Comparison of ENCODE assay signal across 22 mouse cellular contexts in the genomic region with DNA sequence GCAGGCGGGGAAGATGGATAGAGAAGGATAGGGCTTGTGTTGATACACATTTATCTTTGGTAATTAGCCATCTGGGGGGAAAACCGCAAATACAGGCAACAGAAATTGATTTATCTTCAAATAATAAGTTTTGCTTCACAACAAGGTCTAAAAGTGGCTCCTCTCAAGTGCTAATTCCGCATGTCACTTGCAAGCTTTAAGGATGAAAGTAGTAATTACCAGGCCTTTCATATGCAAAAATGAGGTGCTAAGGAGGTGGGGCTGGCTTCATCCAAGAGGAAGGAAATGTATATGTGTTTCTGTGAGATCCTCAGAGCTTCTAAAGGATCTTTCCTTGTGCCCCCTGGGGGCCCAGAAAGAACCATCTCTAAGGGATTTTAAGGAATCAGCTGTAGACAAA.
DNase-seq lines count a peak whose midpoint lies in the region; ATAC-seq and TF ChIP-seq lines count a peak whose summit lies in the region.
"Had no signal": no experiment of that assay in that cellular context is flagged by ENCODE, and none has a peak within 500 bp of the region (broad histone marks: within the 10 kb centered on the region; RNA-seq: fewer than 3 reads in every experiment).

No protein-coding gene starts in this region.

- in situ Hi-C loops in ES-E14 (cut with MboI; ENCODE audit: low sequenced_read_pairs in 2 of 2, unreplicated experiment in 2 of 2), result no loop called here

- TF ChIP-seq CTCF in brain, embryonic 14.5 days (IDR thresholded peaks at IDR 0.05; ENCODE audit: borderline replicate concordance, extremely low read depth, insufficient read depth, insufficient read length), result no peak
- no peak for TF ChIP-seq CTCF in forebrain, postnatal 0 days (IDR thresholded peaks at IDR 0.05; ENCODE audit: low read depth)

- DNase-seq in forebrain, embryonic 11.5 days (ENCODE audit: low spot score), result no peak
- DNase-seq in ES-E14 (ENCODE audit: low read depth, low spot score), result peak; percentile 49
- DNase-seq in brain, embryonic 14.5 days (ENCODE audit: low read depth), result peak; percentile 90
- DNase-seq in forebrain, postnatal 0 days, result no peak
- DNase-seq in ovary, adult 18-20 months (ENCODE audit: low spot score), result no peak
- DNase-seq in heart, adult 18-20 months, result no peak
- DNase-seq in adrenal gland, adult 18-20 months (ENCODE audit: low spot score in 2 of 2), result no peak
- DNase-seq: adrenal gland, adult 8-10 months; cerebellum, adult 18-20 months; cerebellum, adult 9-11 months; cerebellum, postnatal 36 days; gastrocnemius, postnatal 14 days; kidney, adult 18-20 months had no signal

- H3K4me1 ChIP-seq in forebrain, embryonic 13.5 days, result peaks cover 33% of the 10 kb centered on the region
- H3K4me1 ChIP-seq in forebrain, embryonic 11.5 days (replicated peaks; ENCODE audit: control insufficient read depth, insufficient read depth, low read length), result no peaks in the 10 kb centered on the region
- H3K4me1 ChIP-seq in ES-E14 (ENCODE audit: control insufficient read depth in 2 of 2, insufficient read depth in 2 of 2, low read length in 2 of 2, poor library complexity in 1 of 2), result no peaks in the 10 kb centered on the region
- peaks cover 2% of the 10 kb centered on the region for H3K4me1 ChIP-seq in forebrain, postnatal 0 days (ENCODE audit: insufficient read depth)
- H3K4me1 ChIP-seq: intestine, embryonic 15.5 days had no signal

- H3K9ac ChIP-seq in forebrain, embryonic 13.5 days, result no peak overlapping the region
- H3K9ac ChIP-seq in forebrain, embryonic 11.5 days (ENCODE audit: low read length), result no peak overlapping the region
- no peak overlapping the region for H3K9ac ChIP-seq in ES-E14 (ENCODE audit: insufficient read depth, low read depth, low read length, poor library complexity, severe bottlenecking)
- no peak overlapping the region for H3K9ac ChIP-seq in forebrain, postnatal 0 days
- H3K9ac ChIP-seq: embryonic facial prominence, embryonic 13.5 days; heart, embryonic 12.5 days; hindbrain, embryonic 14.5 days; intestine, embryonic 15.5 days had no signal

- H3K4me2 ChIP-seq in forebrain, embryonic 13.5 days, result no peak overlapping the region
- no peak overlapping the region for H3K4me2 ChIP-seq in forebrain, embryonic 11.5 days (ENCODE audit: low read depth, low read length, severe bottlenecking)
- H3K4me2 ChIP-seq in forebrain, postnatal 0 days (ENCODE audit: low read depth), result no peak overlapping the region
- H3K4me2 ChIP-seq: embryonic facial prominence, embryonic 13.5 days; heart, embryonic 12.5 days; hindbrain, embryonic 14.5 days; intestine, embryonic 15.5 days had no signal

- peak overlapping the region; percentile 89 for H3K27ac ChIP-seq in forebrain, embryonic 13.5 days
- no peak overlapping the region for H3K27ac ChIP-seq in forebrain, embryonic 11.5 days (ENCODE audit: low read depth, low read length)
- no peak overlapping the region for H3K27ac ChIP-seq in ES-E14 (ENCODE audit: insufficient read depth, low read depth, low read length, poor library complexity, severe bottlenecking)
- no peak overlapping the region for H3K27ac ChIP-seq in forebrain, postnatal 0 days (ENCODE audit: low read depth, low read length)
- H3K27ac ChIP-seq: embryonic facial prominence, embryonic 13.5 days; hindbrain, embryonic 10.5 days; hindbrain, embryonic 14.5 days; intestine, embryonic 15.5 days had no signal

- no peak for TF ChIP-seq POLR2A in brain, embryonic 14.5 days (IDR thresholded peaks at IDR 0.05; ENCODE audit: borderline replicate concordance, extremely low read depth, insufficient read depth, insufficient read length, poor library complexity, severe bottlenecking)

- no peaks in the 10 kb centered on the region for H3K27me3 ChIP-seq in forebrain, embryonic 13.5 days
- H3K27me3 ChIP-seq in forebrain, embryonic 11.5 days (ENCODE audit: control insufficient read depth, insufficient read depth, low read length), result no peaks in the 10 kb centered on the region
- H3K27me3 ChIP-seq in forebrain, postnatal 0 days (ENCODE audit: insufficient read depth, low read length), result no peaks in the 10 kb centered on the region
- H3K27me3 ChIP-seq: CH12.LX; embryonic facial prominence, embryonic 13.5 days; heart, embryonic 12.5 days; intestine, embryonic 15.5 days had no signal

- no peak overlapping the region for H3K4me3 ChIP-seq in forebrain, embryonic 13.5 days
- no peak overlapping the region for H3K4me3 ChIP-seq in forebrain, embryonic 11.5 days (ENCODE audit: low read depth, low read length)
- no peak overlapping the region for H3K4me3 ChIP-seq in ES-E14 (ENCODE audit: insufficient read depth in 1 of 2, low read depth in 1 of 2, low read length in 2 of 2, poor library complexity in 1 of 2, severe bottlenecking in 1 of 2)
- no peak overlapping the region for H3K4me3 ChIP-seq in forebrain, postnatal 0 days (ENCODE audit: low read depth, low read length)
- H3K4me3 ChIP-seq: embryonic facial prominence, embryonic 13.5 days; heart, embryonic 12.5 days; hindbrain, embryonic 10.5 days; intestine, embryonic 15.5 days had no signal

- H3K36me3 ChIP-seq in forebrain, embryonic 13.5 days (ENCODE audit: poor library complexity, severe bottlenecking), result no peaks in the 10 kb centered on the region
- H3K36me3 ChIP-seq in forebrain, embryonic 11.5 days (ENCODE audit: control insufficient read depth, insufficient read depth, low read length), result no peaks in the 10 kb centered on the region
- H3K36me3 ChIP-seq in ES-E14 (ENCODE audit: control insufficient read depth, insufficient read depth, low read length, poor library complexity, severe bottlenecking), result no peaks in the 10 kb centered on the region
- no peaks in the 10 kb centered on the region for H3K36me3 ChIP-seq in forebrain, postnatal 0 days (ENCODE audit: insufficient read depth)
- H3K36me3 ChIP-seq: embryonic facial prominence, embryonic 13.5 days; G1E; heart, embryonic 12.5 days; hindbrain, embryonic 10.5 days; intestine, embryonic 15.5 days had no signal

- 0 out of 2 replicates have a peak, but pooled peaks have one; percentile 48 for ATAC-seq in forebrain, embryonic 13.5 days
- no peak for ATAC-seq in forebrain, embryonic 11.5 days (replicated peaks; ENCODE audit: low FRiP score)
- peak; percentile 50; the same call in 1 of the 2 replicates for ATAC-seq in forebrain, postnatal 0 days
- ATAC-seq: activated CD4-positive, CD25-positive, alpha-beta regulatory T cell, adult 4 months; intestine, embryonic 15.5 days had no signal

- 20% methylated on average over 3 of the region's 3 CpGs for WGBS in forebrain, embryonic 13.5 days
- 50% methylated on average over 3 of the region's 3 CpGs for WGBS in forebrain, embryonic 11.5 days
- WGBS in forebrain, postnatal 0 days, result 33% methylated on average over 3 of the region's 3 CpGs

- H3K9me3 ChIP-seq in forebrain, embryonic 13.5 days (replicated peaks), result no peaks in the 10 kb centered on the region
- H3K9me3 ChIP-seq in forebrain, embryonic 11.5 days (ENCODE audit: control insufficient read depth, low read length), result no peaks in the 10 kb centered on the region
- H3K9me3 ChIP-seq in ES-E14 (ENCODE audit: control insufficient read depth, insufficient read depth, low read depth, low read length), result no peaks in the 10 kb centered on the region
- H3K9me3 ChIP-seq in forebrain, postnatal 0 days (ENCODE audit: low read length), result no peaks in the 10 kb centered on the region
- H3K9me3 ChIP-seq: embryonic facial prominence, embryonic 13.5 days; hindbrain, embryonic 10.5 days; intestine, embryonic 15.5 days had no signal

TF ChIP-seq in ES-E14, 5 proteins besides CTCF, POLR2A, EP300 and RAD21:
- TF ChIP-seq CHD2 (IDR thresholded peaks at IDR 0.05; ENCODE audit: low read depth, low read length) (no peak), ZC3H11A (IDR thresholded peaks at IDR 0.05; ENCODE audit: borderline replicate concordance, low read depth, low read length) (no peak), ZNF384 (IDR thresholded peaks at IDR 0.05; ENCODE audit: low read depth, low read length) (no peak), HCFC1 (IDR thresholded peaks at IDR 0.05; ENCODE audit: borderline replicate concordance, insufficient read depth, low read length) (no peak), MAFK (IDR thresholded peaks at IDR 0.05; ENCODE audit: insufficient read depth, low read depth, low read length) (no peak)

Comparison
In these comparisons a context has a peak if more than half of its experiments do, and no peak if none do; other contexts are left out.
1. DNase-seq: peak in ES-E14 (single experiment) and brain, embryonic 14.5 days (single experiment); none in forebrain, embryonic 11.5 days (single experiment), forebrain, postnatal 0 days (single experiment), ovary, adult 18-20 months (single experiment), heart, adult 18-20 months (0 of 2) and adrenal gland, adult 18-20 months (0 of 2).